Mouse (Mus musculus) MEL (cell line): ENCODE measurements around the gene Eno2. TPM values are rescaled to one million over a fixed set of nuclear protein-coding genes. Genes with fewer than 3 reads are reported as not detected.

Experiments used
- DNase-seq: peaks from one replicate; pipeline ENCODE4 v3.0.0; 2011; ENCODE audit warnings: low read depth, low spot score
- H3K27ac ChIP-seq: 2 replicates; pipeline ENCODE4 v1.5.1; 2012; ENCODE audit warnings: low read depth, mild to moderate bottlenecking, control low read depth, low read length, moderate library complexity; ENCODE audit not compliant: control insufficient read depth
- H3K27me3 ChIP-seq, 2 experiments: fragments of 150-350 bp in 1 of 2; sonication (generic) in 1 of 2; 2 replicates each; pipeline ENCODE4 v1.6.1; 2012; ENCODE audit warnings: low read length in 2 of 2, mild to moderate bottlenecking in 2 of 2, improper control_type of control experiment in 1 of 2, moderate library complexity in 1 of 2; ENCODE audit not compliant: insufficient read depth in 2 of 2, control insufficient read depth in 1 of 2
- H3K36me3 ChIP-seq, 2 experiments: 2 replicates each; pipeline ENCODE4 v1.6.1; 2012 to 2014; ENCODE audit warnings: low read length in 2 of 2, improper control_type of control experiment in 1 of 2, inconsistent platforms in 1 of 2, mild to moderate bottlenecking in 1 of 2; ENCODE audit not compliant: insufficient read depth in 2 of 2, control insufficient read depth in 1 of 2
- H3K4me1 ChIP-seq, 2 experiments: fragments of 150-350 bp in 1 of 2; sonication (generic) in 1 of 2; 2 replicates each; pipeline ENCODE4 v1.6.1; 2012; ENCODE audit warnings: low read length in 2 of 2, improper control_type of control experiment in 1 of 2, mild to moderate bottlenecking in 1 of 2; ENCODE audit not compliant: insufficient read depth in 2 of 2, control insufficient read depth in 1 of 2
- H3K4me3 ChIP-seq, 2 experiments: fragments of 150-350 bp in 1 of 2; sonication (generic) in 1 of 2; 2 replicates each; pipeline ENCODE4 v1.5.1; 2012; ENCODE audit warnings: low read depth in 2 of 2, low read length in 2 of 2, mild to moderate bottlenecking in 2 of 2, moderate library complexity in 2 of 2, control low read depth in 1 of 2, improper control_type of control experiment in 1 of 2; ENCODE audit not compliant: control insufficient read depth in 1 of 2, insufficient read depth in 1 of 2
- H3K79me2 ChIP-seq: 2 replicates; pipeline ENCODE4 v1.6.1; 2012; ENCODE audit warnings: mild to moderate bottlenecking, low read length, moderate library complexity; ENCODE audit not compliant: control insufficient read depth, poor library complexity, insufficient read depth
- H3K9ac ChIP-seq: 2 replicates; pipeline ENCODE4 v1.6.1; 2012; ENCODE audit warnings: low read depth, mild to moderate bottlenecking, control low read depth, low read length, moderate library complexity; ENCODE audit not compliant: control insufficient read depth, poor library complexity, severe bottlenecking
- H3K9me3 ChIP-seq: fragments of 150-350 bp; sonication (generic); replicated peaks from 2 replicates; pipeline ENCODE4 v1.6.1; 2012; ENCODE audit warnings: mild to moderate bottlenecking, low read length, improper control_type of control experiment, moderate library complexity; ENCODE audit not compliant: insufficient read depth
- EP300 ChIP-seq, 2 experiments: IDR thresholded peaks; 2 replicates each; pipeline ENCODE4 v1.6.1; 2011; ENCODE audit warnings: improper control_type of control experiment in 2 of 2, low read length in 2 of 2, low read depth in 1 of 2, mild to moderate bottlenecking in 1 of 2
- GATA1 ChIP-seq: IDR thresholded peaks from 2 replicates; pipeline ENCODE4 v1.6.1; 2011; ENCODE audit warnings: low read depth, low read length, improper control_type of control experiment
- MAZ ChIP-seq: IDR thresholded peaks from 2 replicates; pipeline ENCODE4 v1.6.1; 2012; ENCODE audit warnings: low read depth, mild to moderate bottlenecking, inconsistent platforms, low read length, improper control_type of control experiment
- MEF2A ChIP-seq: IDR thresholded peaks from 2 replicates; pipeline ENCODE4 v1.6.1; 2014; ENCODE audit warnings: low read depth, mild to moderate bottlenecking, inconsistent platforms, low read length, improper control_type of control experiment; ENCODE audit not compliant: poor library complexity, insufficient replicate concordance, severe bottlenecking; ENCODE audit errors: extremely low read depth
- MXI1 ChIP-seq: IDR thresholded peaks from 2 replicates; pipeline ENCODE4 v1.6.1; 2011; ENCODE audit warnings: mild to moderate bottlenecking, low read depth, low read length, improper control_type of control experiment
- NELFE ChIP-seq: IDR thresholded peaks from 2 replicates; pipeline ENCODE4 v1.6.1; 2011; ENCODE audit warnings: low read depth, low read length, improper control_type of control experiment
- NRF1 ChIP-seq: IDR thresholded peaks from 2 replicates; pipeline ENCODE4 v1.6.1; 2014; ENCODE audit warnings: low read depth, mild to moderate bottlenecking, inconsistent platforms, low read length, improper control_type of control experiment, moderate library complexity; ENCODE audit not compliant: poor library complexity, insufficient read depth, severe bottlenecking
- POLR2A ChIP-seq, 2 experiments: IDR thresholded peaks; 2 replicates each; pipeline ENCODE4 v1.6.1; 2011 to 2012; ENCODE audit warnings: low read length in 2 of 2, mild to moderate bottlenecking in 2 of 2, control low read depth in 1 of 2, improper control_type of control experiment in 1 of 2, low read depth in 1 of 2, moderate library complexity in 1 of 2; ENCODE audit not compliant: control insufficient read depth in 1 of 2, insufficient read depth in 1 of 2, poor library complexity in 1 of 2
- RAD21 ChIP-seq: IDR thresholded peaks from 2 replicates; pipeline ENCODE4 v1.6.1; 2011; ENCODE audit warnings: mild to moderate bottlenecking, low read depth, low read length, improper control_type of control experiment
- SIN3A ChIP-seq: IDR thresholded peaks from 2 replicates; pipeline ENCODE4 v1.6.1; 2012; ENCODE audit warnings: low read length, improper control_type of control experiment, inconsistent platforms
- UBTF ChIP-seq: IDR thresholded peaks from 2 replicates; pipeline ENCODE4 v1.6.1; 2012; ENCODE audit warnings: low read depth, mild to moderate bottlenecking, inconsistent platforms, low read length, improper control_type of control experiment, moderate library complexity, borderline replicate concordance; ENCODE audit not compliant: insufficient read depth
- USF1 ChIP-seq: IDR thresholded peaks from 2 replicates; pipeline ENCODE4 v1.6.1; 2014; ENCODE audit warnings: low read depth, mild to moderate bottlenecking, inconsistent platforms, low read length, improper control_type of control experiment, moderate library complexity
- polyA plus RNA-seq, 2 experiments: library from polyadenylated mRNA; stranded (reverse) in 1 of 2; unstranded in 1 of 2; fragments of >175 nt in 1 of 2; fragments of >200 nt in 1 of 2; gene quantifications; 2 replicates each; pipeline versions ENCODE4 v1.2.1 to v1.2.4; 2012; ENCODE audit warnings: low replicate concordance in 2 of 2, low read depth in 1 of 2; ENCODE audit not compliant: insufficient read length in 2 of 2, insufficient read depth in 1 of 2, missing spikeins in 1 of 2
- total RNA-seq: library from RNA; depleted of rRNA; stranded (reverse); fragments of 300-350 nt; gene quantifications from 2 replicates; pipeline ENCODE4 v1.2.3, GENCODE M21; 2012

Gene Eno2
- total and polyA plus RNA-seq, 3 experiments, result 3.2 to 12.5 TPM; not detected in 1

DNA sequence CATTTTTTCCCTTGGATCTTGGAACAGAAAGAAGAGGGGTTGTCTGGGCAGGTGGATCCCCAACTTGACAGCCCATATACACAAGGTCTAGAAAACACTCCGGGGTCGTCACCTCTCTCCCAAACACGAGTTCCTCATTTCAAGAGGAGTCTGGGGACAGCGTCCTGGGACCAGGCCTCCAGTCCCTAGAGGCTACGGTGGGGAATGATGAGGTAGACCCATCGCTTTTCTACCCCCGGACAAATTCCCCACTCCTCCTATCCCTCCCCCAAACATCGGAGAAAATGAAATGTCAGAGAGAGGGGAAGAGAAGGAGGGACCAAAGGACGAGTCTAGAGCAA lies 799 bp downstream of the Eno2 start:
- H3K4me1 ChIP-seq, result peaks cover 0 to 15% of the 10 kb centered on the region in 2 experiments; a peak in 2 of 4 replicates
- TF ChIP-seq GATA1, result no peak
- TF ChIP-seq UBTF, result peak; percentile 4; the same call in 1 of the 2 replicates
- peak; percentile 61 for DNase-seq
- H3K27ac ChIP-seq, result no peak overlapping the region
- H3K79me2 ChIP-seq, result no peaks in the 10 kb centered on the region; the same call in 1 of the 2 replicates
- peak overlapping the region; percentile 71 for H3K9ac ChIP-seq
- H3K4me3 ChIP-seq, result peak overlapping the region; percentile 75 to 80
- peaks cover 0 to 6% of the 10 kb centered on the region in 2 experiments; a peak in 1 of 4 replicates for H3K36me3 ChIP-seq
- no peaks in the 10 kb centered on the region for H3K9me3 ChIP-seq
- H3K27me3 ChIP-seq, result peaks cover 0 to 2% of the 10 kb centered on the region in 2 experiments; a peak in 1 of 4 replicates

DNA sequence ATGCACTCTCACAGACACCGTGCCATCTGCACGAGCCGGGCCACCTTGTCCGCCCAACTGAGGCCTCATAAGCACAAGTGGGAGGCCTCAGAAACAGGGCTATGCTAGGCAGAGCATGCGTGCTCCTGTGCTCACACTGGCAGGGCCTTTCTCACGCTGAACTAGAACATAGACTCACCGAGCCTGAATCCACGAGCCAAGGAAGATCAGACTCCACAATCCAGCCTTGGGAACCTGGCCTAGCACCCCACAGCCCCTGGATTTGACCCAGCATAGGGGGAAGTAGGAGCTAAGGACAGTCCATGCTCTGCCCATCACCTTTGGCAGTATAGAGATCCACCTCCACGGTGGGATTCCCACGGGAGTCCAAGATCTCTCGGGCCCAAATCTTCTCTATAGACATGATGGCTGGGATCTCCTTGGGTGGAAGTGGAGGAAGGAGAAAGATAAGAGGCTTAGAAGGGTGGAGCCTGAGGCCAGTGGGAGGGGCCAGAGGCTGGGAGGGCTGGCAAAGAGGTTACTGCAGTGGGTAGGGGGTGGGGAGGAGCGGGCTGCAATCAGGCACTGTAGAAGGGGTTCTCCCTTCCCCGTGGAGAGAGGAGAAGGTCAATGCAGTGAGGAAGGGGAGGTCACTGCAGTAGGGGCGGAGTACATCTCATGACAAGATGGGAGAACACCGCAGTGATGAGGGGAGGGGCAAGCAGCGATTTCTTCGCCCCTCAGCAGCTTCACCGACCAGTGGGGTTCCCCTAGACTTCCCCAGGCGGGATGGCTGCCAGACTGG lies 1.4 kb downstream of the Eno2 start:
- peaks cover 0 to 1% of the 10 kb centered on the region in 2 experiments; a peak in 1 of 4 replicates for H3K27me3 ChIP-seq
- no peaks in the 10 kb centered on the region; the same call in 1 of the 2 replicates for H3K79me2 ChIP-seq
- H3K4me1 ChIP-seq, result peaks cover 0 to 15% of the 10 kb centered on the region in 2 experiments; a peak in 2 of 4 replicates
- DNase-seq, result peak; percentile 78
- H3K9me3 ChIP-seq, result no peaks in the 10 kb centered on the region
- peak overlapping the region; percentile 75 to 80 for H3K4me3 ChIP-seq
- H3K27ac ChIP-seq, result no peak overlapping the region
- TF ChIP-seq EP300 (IDR thresholded peaks at IDR 0.05; ENCODE audit: low read depth in 1 of 2, low read length in 2 of 2) (no peak), GATA1 (peak; percentile 11; the same call in 1 of the 2 replicates), USF1 (no peak), SIN3A (0 out of 2 replicates have a peak, but pooled peaks have one; percentile 5), MEF2A (no peak), UBTF (no peak), MXI1 (0 out of 2 replicates have a peak, but pooled peaks have one; percentile 31), NRF1 (no peak), RAD21 (no peak), NELFE (0 out of 2 replicates have a peak, but pooled peaks have one; percentile 9), POLR2A (IDR thresholded peaks at IDR 0.05; ENCODE audit: control insufficient read depth in 1 of 2, insufficient read depth in 1 of 2, low read depth in 1 of 2, low read length in 2 of 2, poor library complexity in 1 of 2) (no peak), MAZ (peak; percentile 39; the same call in 1 of the 2 replicates)
- TF ChIP-seq, all 39 proteins: peak for 5
- peak overlapping the region; percentile 71 for H3K9ac ChIP-seq
- peaks cover 0 to 6% of the 10 kb centered on the region in 2 experiments; a peak in 1 of 4 replicates for H3K36me3 ChIP-seq
